Mouse (Mus musculus) embryonic fibroblast, embryonic 13.5 days (primary cell): ENCODE measurements around the gene Efl1.

ENCODE experiments used
- CTCF ChIP-seq: IDR thresholded peaks from 2 replicates; pipeline ENCODE4 v1.5.1; 2011; ENCODE audit warnings: mild to moderate bottlenecking, control low read depth, low read length, moderate library complexity, borderline replicate concordance; ENCODE audit not compliant: insufficient read depth
- POLR2A ChIP-seq: IDR thresholded peaks from 2 replicates; pipeline ENCODE4 v1.6.1; 2011; ENCODE audit warnings: low read depth, mild to moderate bottlenecking, control low read depth, low read length, moderate library complexity

GRCm38 (mm10) chr7:82697668-82698067, 49.3 kb downstream of the Efl1 start:
- TF ChIP-seq POLR2A (no peak), CTCF (peak; percentile 33; the same call in 1 of the 2 replicates)
